Mouse (Mus musculus): Measurements from ENCODE around the gene Rbl2. TPM values are rescaled to one million over a fixed set of nuclear protein-coding genes. Genes with fewer than 3 reads are reported as not detected.

Gene Rbl2
- total RNA-seq (2017) = 90.9 to 162 TPM (median 105 TPM) in 3 replicates

DNA sequence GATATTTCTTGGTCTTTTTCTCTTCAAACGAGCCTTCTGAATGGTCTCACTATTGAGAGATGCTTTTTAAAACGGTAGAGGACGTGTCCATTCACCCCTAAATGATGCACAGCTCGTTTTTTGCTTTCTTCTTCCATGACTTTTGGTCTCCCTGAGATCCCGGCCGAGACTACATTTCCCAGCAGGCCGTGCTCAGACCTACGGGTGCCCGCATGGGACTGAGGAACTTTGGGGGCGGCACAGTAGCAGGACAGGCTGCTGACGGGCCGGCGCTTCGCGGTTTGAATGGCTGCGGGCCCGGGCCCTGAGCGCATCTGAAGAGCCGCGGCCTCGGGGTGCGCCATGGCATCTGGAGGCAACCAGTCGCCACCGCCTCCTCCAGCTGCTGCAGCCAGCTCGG is at the start of gene Rbl2:
TSS of gene Rbl2 (plus strand) at position 224 of the 400 bp plus-strand sequence.
- peak; percentile 87 for ATAC-seq (replicated peaks; ENCODE audit: insufficient number of reproducible peaks, low FRiP score, low TSS enrichment, poor library complexity, severe bottlenecking)

DNA sequence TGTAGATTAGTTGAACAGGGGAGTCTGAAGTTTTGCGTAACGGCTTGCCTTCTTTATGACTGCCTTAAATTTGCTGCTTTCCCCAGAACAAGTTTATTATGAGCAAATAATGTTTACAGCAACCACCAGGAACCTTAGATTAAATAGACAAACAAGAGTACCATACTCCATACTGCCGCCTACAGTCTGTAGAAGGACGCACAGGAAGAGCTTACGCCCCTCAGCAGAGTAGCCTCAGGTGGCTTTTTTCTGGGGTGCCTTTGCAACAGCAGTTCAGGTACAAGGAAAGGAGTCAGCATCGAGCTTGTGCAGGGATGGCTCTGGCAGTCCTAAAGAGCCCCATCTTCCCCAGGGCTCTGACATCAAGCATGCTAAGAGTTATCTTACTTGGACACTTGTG is 35.4 kb upstream of the Rbl2 start:
- no peak for ATAC-seq (replicated peaks; ENCODE audit: insufficient number of reproducible peaks, low FRiP score, low TSS enrichment, poor library complexity, severe bottlenecking)

DNA sequence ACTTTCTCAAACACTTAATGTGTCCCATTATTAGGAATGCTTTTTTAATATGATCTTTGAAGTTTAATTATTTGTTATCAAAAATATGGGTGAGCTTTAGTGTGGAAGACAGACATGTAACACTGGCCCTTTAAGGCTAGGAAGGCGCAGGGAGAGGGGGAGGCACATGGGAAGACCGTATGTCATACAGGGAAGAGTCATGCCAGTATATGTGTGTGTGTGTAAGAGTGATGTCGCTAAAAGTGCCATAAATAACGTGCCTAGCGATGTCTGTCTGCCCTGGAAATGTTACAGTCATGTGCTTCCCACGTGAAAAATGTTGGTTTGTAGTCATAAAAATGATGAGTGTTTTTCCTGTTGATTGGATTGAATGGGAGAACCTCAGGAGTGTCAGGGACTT is 33.0 kb upstream of the Rbl2 start:
- ATAC-seq (replicated peaks; ENCODE audit: insufficient number of reproducible peaks, low FRiP score, low TSS enrichment, poor library complexity, severe bottlenecking) = no peak

DNA sequence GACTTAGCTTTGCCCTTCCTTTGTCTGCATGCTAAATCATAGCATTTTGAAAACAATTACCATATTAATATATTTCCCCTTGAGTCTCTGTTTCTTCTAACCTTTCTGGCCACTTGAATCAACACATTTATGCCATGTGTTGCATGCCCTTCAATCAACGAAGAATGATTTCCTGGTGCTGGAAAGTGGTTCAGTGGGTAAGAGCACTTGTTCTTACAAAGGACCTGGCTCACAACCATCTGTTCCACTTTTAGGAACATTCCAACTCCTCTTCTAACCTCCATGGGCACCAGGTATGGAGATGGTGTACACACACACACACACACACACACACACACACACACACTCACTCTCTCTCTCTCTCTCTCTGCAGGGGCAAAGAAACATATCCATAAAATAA is 31.2 kb upstream of the Rbl2 start:
- no peak for ATAC-seq (replicated peaks; ENCODE audit: insufficient number of reproducible peaks, low FRiP score, low TSS enrichment, poor library complexity, severe bottlenecking)

- no peak for ATAC-seq (replicated peaks; ENCODE audit: insufficient number of reproducible peaks, low FRiP score, low TSS enrichment, poor library complexity, severe bottlenecking)
Observed at GRCm38 (mm10) chr8:91046370-91046769, 23.5 kb upstream of the Rbl2 start.

DNA sequence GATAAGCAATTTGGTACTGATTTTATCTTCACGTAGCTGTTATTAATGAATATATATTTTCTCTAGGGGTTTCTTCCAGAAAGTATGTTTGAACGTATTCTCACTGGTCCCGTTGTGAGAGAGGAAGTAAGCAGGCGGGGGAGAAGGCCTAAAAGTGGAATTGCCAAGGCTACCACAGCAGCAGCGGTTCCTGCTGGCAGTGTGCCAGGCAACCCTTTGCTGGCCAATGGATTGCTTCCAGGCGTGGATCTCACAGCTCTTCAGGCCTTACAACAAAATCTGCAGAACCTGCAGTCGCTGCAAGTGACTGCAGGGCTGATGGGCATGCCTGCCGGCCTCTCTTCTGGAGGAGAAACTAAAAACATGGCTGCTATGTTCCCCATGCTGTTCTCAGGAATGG is 18.8 kb upstream of the Rbl2 start:
- ATAC-seq (replicated peaks; ENCODE audit: insufficient number of reproducible peaks, low FRiP score, low TSS enrichment, poor library complexity, severe bottlenecking) = peak; percentile 80; the same call in 1 of the 2 replicates

GRCm38 (mm10) chr8:91054418-91054817 is 15.4 kb upstream of the Rbl2 start:
- ATAC-seq (replicated peaks; ENCODE audit: insufficient number of reproducible peaks, low FRiP score, low TSS enrichment, poor library complexity, severe bottlenecking) = no peak

DNA sequence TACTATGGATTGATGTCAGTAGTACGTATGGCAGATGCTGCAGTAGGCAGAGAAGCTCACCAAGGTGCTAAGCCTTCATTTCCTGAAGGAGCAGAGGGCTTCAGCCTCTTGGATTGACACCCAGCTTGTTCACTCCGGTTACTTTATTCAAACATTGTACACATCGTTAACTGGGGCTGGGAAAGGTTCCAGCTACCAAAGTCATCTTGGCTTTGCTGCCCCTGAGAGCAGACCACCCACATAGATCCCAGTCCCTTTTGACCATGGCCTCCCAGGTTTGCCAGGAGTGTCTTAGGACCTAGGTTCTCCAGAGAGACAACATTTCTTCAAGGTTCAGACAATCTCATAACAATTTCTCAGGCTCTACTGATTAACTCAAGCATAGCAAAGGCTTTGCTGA is 13.0 kb upstream of the Rbl2 start:
- ATAC-seq (replicated peaks; ENCODE audit: insufficient number of reproducible peaks, low FRiP score, low TSS enrichment, poor library complexity, severe bottlenecking) = no peak

GRCm38 (mm10) chr8:91059086-91059578 is 10.7 kb upstream of the Rbl2 start:
- ATAC-seq (replicated peaks; ENCODE audit: insufficient number of reproducible peaks, low FRiP score, low TSS enrichment, poor library complexity, severe bottlenecking) = peak; percentile 32; the same call in 1 of the 2 replicates

- no peak for ATAC-seq (replicated peaks; ENCODE audit: insufficient number of reproducible peaks, low FRiP score, low TSS enrichment, poor library complexity, severe bottlenecking)
Observed at GRCm38 (mm10) chr8:91059884-91060510, 9.9 kb upstream of the Rbl2 start.

DNA sequence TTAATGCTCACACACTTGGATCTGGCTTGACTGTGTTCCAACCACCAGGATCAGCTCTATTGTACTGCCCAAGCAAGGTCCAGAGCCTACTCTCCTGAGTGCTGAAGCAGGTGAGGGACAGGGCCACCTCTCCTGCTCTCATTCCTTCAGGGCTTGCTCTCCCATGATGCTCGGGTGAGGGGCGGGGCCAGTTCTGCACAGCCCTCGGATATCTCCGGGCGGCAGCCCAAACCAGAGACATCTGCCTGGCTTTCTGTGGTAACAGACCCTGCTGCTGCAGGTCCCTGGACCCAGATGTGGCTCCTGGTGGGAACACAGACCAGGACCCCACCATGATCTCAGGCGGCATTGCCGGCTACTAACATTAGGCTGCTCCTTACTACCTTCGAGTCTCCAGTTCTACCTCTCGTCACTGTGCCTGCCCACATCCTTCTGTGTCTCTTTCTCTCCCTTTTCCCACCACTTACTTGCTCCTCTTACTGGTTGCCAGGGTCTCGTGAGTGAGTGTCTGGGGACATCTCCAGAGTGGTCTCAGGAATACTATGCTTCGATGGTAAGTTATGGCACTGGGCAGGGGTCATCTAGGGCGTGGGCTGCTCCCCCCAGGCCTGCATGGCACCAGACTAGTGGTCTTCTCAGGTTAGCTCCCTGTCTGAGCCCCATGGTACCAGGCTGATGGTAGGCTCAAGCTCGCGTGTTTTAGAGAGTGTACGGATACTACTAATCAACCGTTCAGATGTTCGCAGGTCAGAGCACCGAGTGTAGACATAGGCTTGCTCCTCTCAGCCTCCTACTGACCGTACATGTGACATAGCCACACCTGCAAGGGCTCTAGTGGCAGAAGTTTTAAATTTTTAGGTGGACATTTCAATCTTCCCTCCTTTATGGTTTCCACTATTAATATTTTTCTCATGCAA is 9.0 kb upstream of the Rbl2 start:
- 0 out of 2 replicates have a peak, but pooled peaks have one; percentile 8 for ATAC-seq (replicated peaks; ENCODE audit: insufficient number of reproducible peaks, low FRiP score, low TSS enrichment, poor library complexity, severe bottlenecking)

DNA sequence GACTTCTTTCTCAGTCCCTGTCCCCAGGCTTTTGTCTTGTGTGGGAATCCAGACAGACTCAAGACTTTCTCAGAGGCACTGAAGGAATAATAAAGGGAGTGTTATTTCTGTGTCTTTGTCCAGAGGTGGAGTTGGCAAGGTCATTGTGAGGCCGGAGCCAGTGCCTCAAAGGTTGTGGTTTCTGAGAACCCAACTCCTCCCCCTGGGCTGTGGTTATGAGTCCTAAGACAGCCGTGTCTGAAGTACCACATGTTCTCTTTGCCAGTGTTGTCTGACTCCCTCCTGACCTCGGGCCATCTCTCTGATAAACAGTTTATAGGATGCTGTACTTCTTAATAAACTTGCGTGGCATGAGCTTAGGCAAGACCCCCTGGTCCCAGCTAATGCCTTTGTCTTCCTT is 4.7 kb upstream of the Rbl2 start:
- no peak for ATAC-seq (replicated peaks; ENCODE audit: insufficient number of reproducible peaks, low FRiP score, low TSS enrichment, poor library complexity, severe bottlenecking)

DNA sequence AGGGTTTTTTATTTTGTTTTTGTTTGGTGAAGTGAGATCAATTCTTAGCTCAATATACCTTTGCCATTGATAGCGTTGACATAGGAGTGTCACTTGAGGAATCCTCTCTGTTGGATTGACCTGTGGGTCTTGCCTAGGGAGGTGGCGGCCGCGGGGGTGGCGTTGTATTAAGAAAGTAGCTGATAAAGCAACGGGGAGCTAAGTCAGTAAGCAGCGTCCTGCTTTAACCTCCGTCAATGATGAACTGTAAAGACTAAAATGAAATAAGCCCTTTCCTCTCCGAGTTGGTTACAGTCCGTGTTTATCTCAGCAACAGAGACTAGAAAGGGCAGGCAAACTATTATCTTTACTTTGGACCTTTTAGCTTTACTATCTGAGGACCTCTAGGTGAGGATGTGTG is 450 bp upstream of the Rbl2 start:
- no peak for ATAC-seq (replicated peaks; ENCODE audit: insufficient number of reproducible peaks, low FRiP score, low TSS enrichment, poor library complexity, severe bottlenecking)

DNA sequence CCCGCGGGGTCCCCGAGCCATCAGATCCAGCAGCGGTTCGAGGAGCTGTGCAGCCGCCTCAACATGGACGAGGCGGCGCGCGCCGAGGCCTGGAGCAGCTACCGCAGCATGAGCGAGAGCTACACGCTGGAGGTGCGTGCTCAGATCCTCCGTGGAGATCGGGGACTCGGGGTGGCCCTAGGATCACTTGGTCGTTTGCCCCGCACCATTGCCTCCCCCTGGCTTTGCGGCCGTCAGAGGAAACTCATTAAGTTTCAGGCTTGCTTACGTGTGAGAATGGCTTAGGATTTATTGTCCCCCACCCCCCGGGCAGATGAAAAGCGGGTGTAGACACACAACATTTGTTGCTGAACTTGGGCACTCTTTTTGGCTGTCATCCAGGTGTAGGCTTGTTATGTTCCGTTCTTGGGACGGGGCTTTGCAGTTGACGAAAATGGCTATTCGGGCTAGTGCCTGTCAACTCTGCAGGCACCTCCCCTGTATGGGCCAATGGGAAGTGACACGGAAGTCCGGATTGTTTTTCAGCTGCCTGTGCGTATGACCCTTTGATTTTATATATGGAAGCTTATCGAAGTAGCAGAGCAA is 510 bp downstream of the Rbl2 start:
- peak; percentile 82 for ATAC-seq (replicated peaks; ENCODE audit: insufficient number of reproducible peaks, low FRiP score, low TSS enrichment, poor library complexity, severe bottlenecking)

DNA sequence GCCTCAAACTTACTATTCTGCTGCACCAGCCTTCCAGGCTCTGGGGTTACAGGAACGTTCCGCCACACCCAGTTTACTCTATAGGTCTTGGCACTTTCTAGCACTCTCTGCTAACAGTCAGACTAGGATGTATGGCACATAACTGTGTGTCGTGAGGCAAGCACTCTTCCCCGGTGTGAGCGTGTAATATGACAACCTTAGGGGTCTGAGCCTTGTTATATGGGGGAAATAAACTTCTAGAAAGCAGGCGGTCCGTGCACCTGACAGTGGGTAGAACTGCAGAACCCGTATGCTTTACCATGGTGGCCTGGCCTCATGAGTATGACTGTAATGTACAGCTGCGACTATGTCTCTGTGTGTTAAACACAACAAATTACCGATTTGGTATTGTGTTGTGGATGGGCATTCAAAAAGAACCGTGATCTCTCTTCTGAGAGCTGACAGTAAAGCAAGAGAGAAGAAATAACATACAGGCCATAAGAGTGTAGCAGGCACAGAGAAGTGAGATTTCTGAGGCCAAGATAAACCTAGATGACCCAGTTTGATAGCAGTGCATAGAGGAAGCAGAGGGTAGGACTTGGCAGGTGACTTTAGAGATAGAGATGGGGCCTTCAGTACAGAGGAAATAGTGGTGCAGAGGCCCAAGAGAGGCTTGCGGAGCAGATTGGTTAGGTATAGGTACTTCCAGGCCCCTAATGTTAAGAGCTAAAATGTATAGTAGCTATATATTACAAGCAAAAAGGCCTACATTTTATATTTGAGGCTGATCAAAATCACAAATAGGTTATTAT is 7.4 kb downstream of the Rbl2 start:
- no peak for ATAC-seq (replicated peaks; ENCODE audit: insufficient number of reproducible peaks, low FRiP score, low TSS enrichment, poor library complexity, severe bottlenecking)

GRCm38 (mm10) chr8:91079678-91080077 is 9.8 kb downstream of the Rbl2 start:
- ATAC-seq (replicated peaks; ENCODE audit: insufficient number of reproducible peaks, low FRiP score, low TSS enrichment, poor library complexity, severe bottlenecking) = no peak

DNA sequence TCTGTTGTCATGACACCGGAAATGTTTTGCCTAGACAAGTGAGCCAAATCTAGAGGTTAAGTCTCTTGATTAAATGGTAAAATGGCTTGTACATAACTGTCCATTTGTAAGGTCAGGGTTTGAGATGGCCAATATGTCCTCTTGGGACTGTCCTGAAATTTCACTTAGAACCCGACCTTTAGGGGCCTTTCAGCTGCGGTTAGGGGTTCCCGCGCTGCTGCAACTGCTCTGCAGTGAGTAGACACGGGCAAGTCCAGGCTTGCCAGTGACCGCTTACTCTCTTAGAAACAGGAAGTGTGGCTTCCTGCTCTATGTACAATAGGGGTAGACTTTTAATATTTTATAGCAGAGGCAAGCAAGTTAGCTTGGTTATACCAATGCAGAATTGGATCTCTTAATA is 12.1 kb downstream of the Rbl2 start:
- peak; percentile 69 for ATAC-seq (replicated peaks; ENCODE audit: insufficient number of reproducible peaks, low FRiP score, low TSS enrichment, poor library complexity, severe bottlenecking)

- peak; percentile 54; the same call in 1 of the 2 replicates for ATAC-seq (replicated peaks; ENCODE audit: insufficient number of reproducible peaks, low FRiP score, low TSS enrichment, poor library complexity, severe bottlenecking)
Observed at GRCm38 (mm10) chr8:91082428-91082827, 12.6 kb downstream of the Rbl2 start.

GRCm38 (mm10) chr8:91088452-91088851 is 18.6 kb downstream of the Rbl2 start:
- ATAC-seq (replicated peaks; ENCODE audit: insufficient number of reproducible peaks, low FRiP score, low TSS enrichment, poor library complexity, severe bottlenecking) = no peak

Measured in monocyte, adult 5-6 weeks (primary cell).